Mouse (Mus musculus): ENCODE data around the gene Zfp574.

GRCm38 (mm10) chr7:25121240-25121786, 48.9 kb downstream of the Zfp574 start:
- TF ChIP-seq CHD2 (IDR thresholded peaks at IDR 0.05; ENCODE audit: low read depth, low read length) (no peak), HCFC1 (IDR thresholded peaks at IDR 0.05; ENCODE audit: borderline replicate concordance, insufficient read depth, low read length) (no peak), MAFK (IDR thresholded peaks at IDR 0.05; ENCODE audit: insufficient read depth, low read depth, low read length) (no peak), ZC3H11A (IDR thresholded peaks at IDR 0.05; ENCODE audit: borderline replicate concordance, low read depth, low read length) (no peak)
